Comparison of ENCODE assay signal across 15 mouse cellular contexts in the genomic region with DNA sequence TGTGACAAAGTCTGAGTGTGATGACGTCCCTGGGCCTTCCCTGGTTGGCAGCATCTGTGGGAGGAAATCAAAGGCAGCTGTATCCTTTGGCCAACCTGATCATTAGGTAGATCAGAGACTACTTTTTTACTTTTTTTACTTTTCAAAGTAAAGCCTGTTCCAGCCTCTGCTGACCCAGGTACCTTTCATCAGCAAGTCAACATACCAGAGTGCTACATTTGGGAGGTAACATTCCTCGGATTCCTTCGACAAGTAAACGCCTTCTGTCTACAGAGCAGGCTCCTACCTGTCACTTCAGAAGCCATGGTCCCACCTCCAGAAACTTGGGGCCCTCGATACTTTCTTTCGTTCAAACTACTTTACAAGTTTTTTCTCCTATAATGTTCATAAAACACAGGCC.
DNase-seq lines count a peak whose midpoint lies in the region; ATAC-seq and TF ChIP-seq lines count a peak whose summit lies in the region.
"Had no signal": no experiment of that assay in that cellular context is flagged by ENCODE, and none has a peak within 500 bp of the region (broad histone marks: within the 10 kb centered on the region; RNA-seq: fewer than 3 reads in every experiment).

No protein-coding gene starts in this region.

- no peak overlapping the region for H3K4me2 ChIP-seq in lung, embryonic 14.5 days
- no peak overlapping the region for H3K4me2 ChIP-seq in embryonic facial prominence, embryonic 15.5 days (replicated peaks)

- H3K4me1 ChIP-seq in lung, embryonic 14.5 days (ENCODE audit: insufficient read depth): 0 out of 2 replicates have a peak, but pooled peaks cover 7% of the 10 kb centered on the region
- peaks cover 11% of the 10 kb centered on the region for H3K4me1 ChIP-seq in embryonic facial prominence, embryonic 15.5 days

- 43% methylated on average over 6 of the region's 6 CpGs for WGBS in lung, embryonic 14.5 days
- WGBS in embryonic facial prominence, embryonic 15.5 days: 41% methylated on average over 6 of the region's 6 CpGs

- no peaks in the 10 kb centered on the region for H3K9me3 ChIP-seq in lung, embryonic 14.5 days (ENCODE audit: low read depth, low read length)
- no peaks in the 10 kb centered on the region for H3K9me3 ChIP-seq in embryonic facial prominence, embryonic 15.5 days (replicated peaks)

- peak overlapping the region; percentile 93 for H3K27ac ChIP-seq in lung, embryonic 14.5 days (ENCODE audit: low read depth)
- H3K27ac ChIP-seq in embryonic facial prominence, embryonic 15.5 days (replicated peaks): peak overlapping the region; percentile 36; the same call in 1 of the 2 replicates

- intact Hi-C loops in heart, postnatal 25 days (cut with DNase I): no loop called here

- ATAC-seq in lung, embryonic 14.5 days (ENCODE audit: insufficient read depth): peak; percentile 73
- ATAC-seq in embryonic facial prominence, embryonic 15.5 days (ENCODE audit: insufficient number of reproducible peaks, low FRiP score, low TSS enrichment, low read depth): no peak
- ATAC-seq: forebrain, embryonic 16.5 days; liver, postnatal 0 days; Patski had no signal

- TF ChIP-seq CTCF in lung, embryonic 14.5 days (IDR thresholded peaks at IDR 0.05; ENCODE audit: low read depth): no peak

- no peak overlapping the region for H3K4me3 ChIP-seq in lung, embryonic 14.5 days (ENCODE audit: low read depth, low read length)
- H3K4me3 ChIP-seq in embryonic facial prominence, embryonic 15.5 days (replicated peaks): no peak overlapping the region

- no peaks in the 10 kb centered on the region for H3K27me3 ChIP-seq in lung, embryonic 14.5 days (ENCODE audit: insufficient read depth, low read length)
- no peaks in the 10 kb centered on the region for H3K27me3 ChIP-seq in embryonic facial prominence, embryonic 15.5 days
- H3K27me3 ChIP-seq: CH12.LX, Patski had no signal

- DNase-seq in lung, embryonic 14.5 days: peak; percentile 55
- no peak for DNase-seq in lung, postnatal 4 days
- DNase-seq in lung, postnatal 10 days: peak; percentile 25
- DNase-seq in heart, postnatal 25 days (ENCODE audit: low spot score): no peak
- no peak for DNase-seq in left cerebral cortex, adult 9 months (ENCODE audit: low spot score in 2 of 2)
- DNase-seq in urinary bladder, postnatal 10 days (ENCODE audit: low spot score): no peak
- no peak for DNase-seq in thymus, postnatal 0 days (ENCODE audit: low spot score)
- DNase-seq: embryo, embryonic 11 days; liver, postnatal 0 days; spleen, adult 18-20 months; thymus, postnatal 36 days had no signal

- H3K36me3 ChIP-seq in lung, embryonic 14.5 days (ENCODE audit: insufficient read depth): no peaks in the 10 kb centered on the region
- no peaks in the 10 kb centered on the region for H3K36me3 ChIP-seq in embryonic facial prominence, embryonic 15.5 days

- no peak overlapping the region for H3K9ac ChIP-seq in lung, embryonic 14.5 days
- no peak overlapping the region for H3K9ac ChIP-seq in embryonic facial prominence, embryonic 15.5 days
- H3K9ac ChIP-seq: liver, postnatal 0 days had no signal

Comparison
In these comparisons a context has a peak if more than half of its experiments do, and no peak if none do; other contexts are left out.
1. DNase-seq: peak in lung, embryonic 14.5 days (single experiment) and lung, postnatal 10 days (single experiment); none in lung, postnatal 4 days (0 of 2), heart, postnatal 25 days (single experiment), left cerebral cortex, adult 9 months (0 of 2), urinary bladder, postnatal 10 days (single experiment) and thymus, postnatal 0 days (single experiment).